Mouse (Mus musculus) heart, embryonic 13.5 days (tissue): ENCODE data around the gene Aprt. TPM values are rescaled to one million over a fixed set of nuclear protein-coding genes. Genes with fewer than 3 reads are reported as not detected.

ENCODE experiments used
- ATAC-seq: fragments of 200-750 bp; cut with Nextera tagmentation; 2 replicates; pipeline ENCODE4 v1.8.0; 2017; ENCODE audit warnings: moderate TSS enrichment; ENCODE audit not compliant: insufficient number of reproducible peaks, low FRiP score, low TSS enrichment; ENCODE audit errors: extremely low read depth
- H3K27ac ChIP-seq: fragments of 300-500 bp; sonication (generic); replicated peaks from 2 replicates; pipeline ENCODE4 v1.5.1; 2015; ENCODE audit warnings: moderate library complexity, mild to moderate bottlenecking, inconsistent platforms
- H3K27me3 ChIP-seq: fragments of 300-500 bp; sonication (generic); replicated peaks from 2 replicates; pipeline ENCODE4 v1.6.1; 2015; ENCODE audit warnings: mild to moderate bottlenecking, inconsistent platforms
- H3K36me3 ChIP-seq: fragments of 300-500 bp; sonication (generic); 2 replicates; pipeline ENCODE4 v1.6.1; 2015; ENCODE audit warnings: mild to moderate bottlenecking, inconsistent platforms
- H3K4me1 ChIP-seq: fragments of 300-500 bp; sonication (generic); 2 replicates; pipeline ENCODE4 v1.6.1; 2015; ENCODE audit warnings: inconsistent platforms
- H3K4me2 ChIP-seq: fragments of 300-500 bp; sonication (generic); 2 replicates; pipeline ENCODE4 v1.6.1; 2015; ENCODE audit warnings: inconsistent platforms, mild to moderate bottlenecking, moderate library complexity
- H3K4me3 ChIP-seq: fragments of 300-500 bp; sonication (generic); 2 replicates; pipeline ENCODE4 v1.5.1; 2015; ENCODE audit warnings: moderate library complexity, mild to moderate bottlenecking, inconsistent platforms
- H3K9ac ChIP-seq: fragments of 300-500 bp; sonication (generic); 2 replicates; pipeline ENCODE4 v1.6.1; 2015; ENCODE audit warnings: inconsistent platforms, mild to moderate bottlenecking, moderate library complexity
- H3K9me3 ChIP-seq: fragments of 300-500 bp; sonication (generic); 2 replicates; pipeline ENCODE4 v1.6.1; 2016; ENCODE audit warnings: inconsistent platforms
- WGBS: fragments of 180-500 bp; shearing (Covaris S2); methylation state at CpG from one replicate; pipeline ENCODE4 v1.1.7; 2015; ENCODE audit warnings: mixed read lengths; 5-methylcytosine and 5-hydroxymethylcytosine counted together
- polyA plus RNA-seq: library from polyadenylated mRNA; unstranded; fragments of >200 nt; fragmentation: Nextera tagmentation; extraction: Ambion mirVana; gene quantifications from 2 replicates; pipeline ENCODE4 v1.2.1, GENCODE M21; 2015

The Aprt gene
- polyA plus RNA-seq = 251 and 271 TPM in 2 replicates

GRCm38 (mm10) chr8:122576648-122577022, at the start of gene Aprt:
Gene Aprt, minus strand, starts transcription at chr8:122576909.
- peak; percentile 88 for ATAC-seq
- H3K4me2 ChIP-seq = peak within 1 kb of the TSS; percentile 89
- under 1% methylated on average over 39 of the region's 39 CpGs for WGBS
- peaks cover 45% of the 10 kb centered on the region for H3K4me1 ChIP-seq
- peak within 1 kb of the TSS; percentile 62 for H3K27ac ChIP-seq
- peak within 1 kb of the TSS; percentile 75 for H3K4me3 ChIP-seq
- H3K27me3 ChIP-seq = 0 out of 2 replicates have a peak, but pooled peaks cover 2% of the 10 kb centered on the region
- peaks cover 31% of the 10 kb centered on the region for H3K36me3 ChIP-seq
- H3K9me3 ChIP-seq = no peaks in the 10 kb centered on the region
- peak within 1 kb of the TSS; percentile 86 for H3K9ac ChIP-seq

GRCm38 (mm10) chr8:122625811-122626210, 49.1 kb upstream of the Aprt start:
- Histone ChIP-seq H3K4me2 (no peak overlapping the region), H3K9ac (no peak overlapping the region), H3K27me3 (peaks cover 9% of the 10 kb centered on the region; the same call in 1 of the 2 replicates), H3K4me3 (no peak overlapping the region), H3K27ac (no peak overlapping the region), H3K4me1 (peaks cover 13% of the 10 kb centered on the region; the same call in 1 of the 2 replicates), H3K9me3 (no peaks in the 10 kb centered on the region), H3K36me3 (peaks cover 7% of the 10 kb centered on the region)
- 77% methylated on average over 9 of the region's 9 CpGs for WGBS
- no peak for ATAC-seq

GRCm38 (mm10) chr8:122624653-122625052, 47.9 kb upstream of the Aprt start:
- H3K36me3 ChIP-seq = no peaks in the 10 kb centered on the region
- 0 out of 2 replicates have a peak overlapping the region, but pooled peaks have one; percentile 8 for H3K27ac ChIP-seq
- H3K4me3 ChIP-seq = no peak overlapping the region
- ATAC-seq = no peak
- no peak overlapping the region for H3K4me2 ChIP-seq
- WGBS = 61% methylated on average over 5 of the region's 5 CpGs
- 0 out of 2 replicates have a peak, but pooled peaks cover 7% of the 10 kb centered on the region for H3K4me1 ChIP-seq
- H3K9ac ChIP-seq = no peak overlapping the region
- peaks cover 3% of the 10 kb centered on the region; the same call in 1 of the 2 replicates for H3K27me3 ChIP-seq
- no peaks in the 10 kb centered on the region for H3K9me3 ChIP-seq

- Histone ChIP-seq H3K4me2 (no peak overlapping the region), H3K4me3 (no peak overlapping the region), H3K27ac (0 out of 2 replicates have a peak overlapping the region, but pooled peaks have one; percentile 8), H3K9ac (no peak overlapping the region), H3K4me1 (0 out of 2 replicates have a peak, but pooled peaks cover 7% of the 10 kb centered on the region), H3K9me3 (no peaks in the 10 kb centered on the region), H3K27me3 (no peaks in the 10 kb centered on the region; the same call in 1 of the 2 replicates), H3K36me3 (no peaks in the 10 kb centered on the region)
- no peak for ATAC-seq
- WGBS = 70% methylated on average over 17 of the region's 17 CpGs
Measured at GRCm38 (mm10) chr8:122623844-122624642, 47.3 kb upstream of the Aprt start.

- Histone ChIP-seq H3K9me3 (no peaks in the 10 kb centered on the region), H3K4me1 (peaks cover 12% of the 10 kb centered on the region), H3K4me2 (no peak within 1 kb of the TSS), H3K4me3 (no peak within 1 kb of the TSS), H3K36me3 (no peaks in the 10 kb centered on the region), H3K9ac (no peak within 1 kb of the TSS), H3K27ac (no peak within 1 kb of the TSS), H3K27me3 (no peaks in the 10 kb centered on the region; the same call in 1 of the 2 replicates)
- ATAC-seq = no peak
- 66% methylated on average over 6 of the region's 6 CpGs for WGBS
Measured at GRCm38 (mm10) chr8:122622727-122623126, 46.0 kb upstream of the Aprt start, which contains the start of gene Pabpn1l. Gene Pabpn1l, minus strand, starts transcription at chr8:122622739.

- H3K9ac ChIP-seq = no peak overlapping the region
- H3K27ac ChIP-seq = no peak overlapping the region
- no peak for ATAC-seq
- no peaks in the 10 kb centered on the region; the same call in 1 of the 2 replicates for H3K27me3 ChIP-seq
- no peak overlapping the region for H3K4me2 ChIP-seq
- no peaks in the 10 kb centered on the region for H3K9me3 ChIP-seq
- no peak overlapping the region for H3K4me3 ChIP-seq
- WGBS = 30% methylated on average over 5 of the region's 5 CpGs
- H3K36me3 ChIP-seq = peaks cover 2% of the 10 kb centered on the region
- H3K4me1 ChIP-seq = peaks cover 26% of the 10 kb centered on the region
Measured at GRCm38 (mm10) chr8:122620446-122620845, 43.7 kb upstream of the Aprt start.

- WGBS = 67% methylated on average over 6 of the region's 6 CpGs
- Histone ChIP-seq H3K27me3 (no peaks in the 10 kb centered on the region; the same call in 1 of the 2 replicates), H3K9me3 (no peaks in the 10 kb centered on the region), H3K27ac (no peak overlapping the region), H3K36me3 (peaks cover 18% of the 10 kb centered on the region), H3K4me3 (no peak overlapping the region), H3K4me2 (no peak overlapping the region), H3K4me1 (peaks cover 19% of the 10 kb centered on the region), H3K9ac (no peak overlapping the region)
- ATAC-seq = no peak
Measured at GRCm38 (mm10) chr8:122618660-122619378, 42.1 kb upstream of the Aprt start.

GRCm38 (mm10) chr8:122617947-122618546, 41.3 kb upstream of the Aprt start:
- Histone ChIP-seq H3K36me3 (peaks cover 24% of the 10 kb centered on the region), H3K27ac (no peak overlapping the region)
- no peak for ATAC-seq

GRCm38 (mm10) chr8:122616181-122616905, 39.6 kb upstream of the Aprt start:
- Histone ChIP-seq H3K9me3 (no peaks in the 10 kb centered on the region), H3K27ac (no peak overlapping the region)
- WGBS = 52% methylated on average over 9 of the region's 9 CpGs

More at GRCm38 (mm10) chr8:122617947-122618546, 41.3 kb upstream of the Aprt start:
- Histone ChIP-seq H3K4me3 (no peak overlapping the region), H3K9ac (no peak overlapping the region), H3K27me3 (no peaks in the 10 kb centered on the region; the same call in 1 of the 2 replicates), H3K4me2 (no peak overlapping the region), H3K4me1 (peaks cover 19% of the 10 kb centered on the region), H3K9me3 (no peaks in the 10 kb centered on the region)
- WGBS = 33% methylated on average over 5 of the region's 7 CpGs

GRCm38 (mm10) chr8:122611295-122612133, 34.8 kb upstream of the Aprt start, which contains the start of the genes Galns and Trappc2l:
Gene Galns, minus strand, starts transcription at chr8:122611463.
Gene Trappc2l, plus strand, starts transcription at chr8:122611640.
- Histone ChIP-seq H3K4me3 (peak within 1 kb of the TSS; percentile 64), H3K9ac (peak within 1 kb of the TSS; percentile 87), H3K4me2 (peak within 1 kb of the TSS; percentile 86), H3K9me3 (no peaks in the 10 kb centered on the region), H3K27me3 (no peaks in the 10 kb centered on the region), H3K36me3 (peaks cover 24% of the 10 kb centered on the region), H3K4me1 (peaks cover 32% of the 10 kb centered on the region), H3K27ac (peak within 1 kb of the TSS; percentile 89)
- ATAC-seq = peak; percentile 99
- under 1% methylated on average over 57 of the region's 57 CpGs for WGBS

More at GRCm38 (mm10) chr8:122616181-122616905, 39.6 kb upstream of the Aprt start:
- no peak for ATAC-seq
- peaks cover 24% of the 10 kb centered on the region for H3K36me3 ChIP-seq
- no peaks in the 10 kb centered on the region; the same call in 1 of the 2 replicates for H3K27me3 ChIP-seq
- peak overlapping the region; percentile 14; the same call in 1 of the 2 replicates for H3K9ac ChIP-seq
- H3K4me2 ChIP-seq = no peak overlapping the region
- peaks cover 30% of the 10 kb centered on the region for H3K4me1 ChIP-seq
- H3K4me3 ChIP-seq = no peak overlapping the region
